Mouse (Mus musculus): ENCODE data around the gene Tomm34.

Tomm34 gene

DNA sequence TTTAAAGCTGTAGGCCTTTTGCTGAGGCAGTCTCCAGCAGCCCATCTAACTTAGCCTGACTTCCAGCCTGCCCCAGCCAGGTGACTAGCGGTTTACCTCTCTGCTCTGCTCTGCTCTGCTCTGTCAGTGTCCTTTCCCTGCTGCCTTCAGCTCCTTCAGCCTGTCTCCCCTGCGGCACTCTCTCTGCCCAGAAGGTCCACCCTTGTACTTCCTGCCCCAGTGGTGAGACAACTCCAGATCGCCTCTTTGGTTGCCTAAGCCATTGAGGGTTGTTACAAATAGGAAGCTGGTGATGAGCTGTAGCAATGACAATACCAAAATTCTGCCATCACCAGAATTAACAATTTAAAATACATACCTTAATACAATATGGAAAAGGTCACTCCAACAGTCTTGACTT lies 60.0 kb downstream of the Tomm34 start:
- peak; percentile 37 for DNase-seq (ENCODE audit: low spot score)

DNA sequence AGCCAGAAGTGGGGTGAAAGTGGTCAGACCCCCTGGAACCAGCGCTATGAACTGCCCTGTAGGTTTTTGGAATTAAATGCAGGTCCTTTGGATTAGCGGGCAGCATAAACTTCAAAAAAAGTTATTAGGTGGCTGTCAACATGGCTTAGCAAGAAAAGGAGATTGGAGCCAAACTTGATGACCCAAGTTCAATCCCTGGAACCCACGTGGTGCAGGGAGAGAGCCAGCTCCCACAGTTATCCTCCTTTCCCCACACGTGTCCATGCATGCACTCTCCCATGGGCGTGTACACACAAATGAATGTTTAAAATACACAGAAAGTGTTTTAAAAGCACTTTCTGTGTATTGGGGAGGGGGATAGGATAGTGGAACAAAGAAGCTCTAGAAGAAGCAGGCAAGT lies 60.5 kb downstream of the Tomm34 start:
- peak; percentile 14 for DNase-seq (ENCODE audit: low spot score)

- DNase-seq (ENCODE audit: low spot score) = peak; percentile 80
Observed at GRCm38 (mm10) chr2:164009227-164009626, 61.7 kb downstream of the Tomm34 start.

DNA sequence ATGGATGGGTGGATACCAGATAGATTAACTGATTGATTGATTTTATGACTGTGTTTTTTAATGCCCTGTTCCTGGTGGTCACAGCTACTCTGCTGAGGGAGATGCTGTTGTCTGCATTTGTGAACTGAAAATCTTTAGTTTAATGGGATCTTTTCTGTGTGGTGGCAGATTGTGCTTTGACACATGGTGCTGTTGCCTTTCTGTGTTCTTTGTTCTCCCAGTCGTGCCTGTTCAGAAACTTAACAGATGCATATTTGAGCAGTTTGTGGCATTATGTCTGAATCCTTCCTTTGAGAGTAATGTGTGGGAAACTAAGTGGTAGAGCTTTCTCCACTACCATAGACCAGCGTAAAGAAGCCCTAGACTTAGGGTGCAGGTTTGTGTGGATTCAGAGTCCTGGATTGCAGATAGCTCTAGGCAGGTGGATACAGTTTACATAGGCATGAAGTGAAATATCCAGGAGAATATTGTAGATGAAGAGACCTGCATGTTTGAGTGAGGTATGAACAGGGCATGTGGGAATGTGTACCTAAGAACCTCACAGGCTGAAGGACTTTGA lies 62.9 kb downstream of the Tomm34 start:
- DNase-seq (ENCODE audit: low spot score) = peak; percentile 22

DNA sequence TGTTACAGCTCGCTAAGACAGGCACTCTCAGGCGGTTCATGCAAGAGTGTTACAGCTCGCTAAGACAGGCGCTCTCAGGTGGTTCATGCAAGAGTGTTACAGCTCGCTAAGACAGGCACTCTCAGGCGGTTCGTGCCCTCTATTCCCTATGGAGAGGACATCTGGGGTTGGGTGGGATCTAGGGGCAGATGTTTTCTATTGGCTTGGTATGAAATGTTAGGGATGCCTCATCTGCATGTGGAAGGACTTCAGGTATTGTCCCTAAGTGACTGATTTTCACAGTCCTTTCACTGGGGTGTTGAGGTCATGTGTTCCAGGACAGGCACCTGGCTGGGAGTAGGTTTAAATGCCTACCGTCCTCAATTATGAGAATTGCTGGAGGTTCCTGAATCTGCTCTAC lies 63.4 kb downstream of the Tomm34 start:
- peak; percentile 5 for DNase-seq (ENCODE audit: low spot score)

- DNase-seq (ENCODE audit: low spot score) = peak; percentile 53
Observed at GRCm38 (mm10) chr2:164006932-164007331, 64.0 kb downstream of the Tomm34 start.

DNA sequence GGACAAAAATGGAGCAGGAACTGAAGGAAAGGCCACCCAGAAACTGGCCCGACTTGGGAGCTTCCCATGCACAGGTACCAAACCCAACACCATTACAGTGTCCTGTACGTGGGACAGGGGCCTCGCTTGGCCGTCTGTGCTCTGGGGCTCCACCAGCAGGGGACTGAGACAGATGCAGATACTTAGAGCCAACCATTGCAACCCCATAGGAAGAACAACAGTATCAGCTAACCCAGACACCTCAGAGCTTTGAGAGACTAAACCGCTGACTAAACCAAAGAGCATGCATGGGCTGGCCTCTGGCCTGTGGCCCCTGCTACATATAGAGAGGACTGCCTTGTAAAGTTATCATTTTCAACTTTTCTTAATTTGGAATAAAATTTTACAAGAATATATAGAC lies 66.5 kb downstream of the Tomm34 start:
- no peak for DNase-seq (ENCODE audit: low spot score)

Data from adipocyte (in vitro differentiated cells).